In the genomic region with DNA sequence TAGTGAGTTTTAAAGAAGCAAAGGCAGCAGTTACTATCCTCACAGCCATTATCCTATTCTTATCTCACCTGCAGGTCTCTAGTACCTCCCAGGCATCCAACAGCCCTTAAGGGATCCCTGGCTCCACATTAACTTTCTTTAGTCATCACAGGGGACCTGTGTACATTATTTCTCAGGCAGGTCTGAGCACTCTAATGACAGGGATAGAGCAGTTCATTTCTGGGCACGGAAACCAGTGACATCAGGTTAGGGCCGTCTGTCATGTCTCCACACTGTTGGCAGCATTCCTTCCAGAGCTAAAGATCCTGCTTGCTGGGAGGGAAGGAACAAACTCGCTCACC, we compare ENCODE assay signal across 9 mouse cellular contexts. TPM values are rescaled to one million over a fixed set of nuclear protein-coding genes. Genes with fewer than 3 reads are reported as not detected.
A peak's percentile ranks its signal among the peaks of the same experiment; 100 is the strongest.
DNase-seq lines count a peak whose midpoint lies in the region; ATAC-seq and TF ChIP-seq lines count a peak whose summit lies in the region.
"Had no signal": no experiment of that assay in that cellular context is flagged by ENCODE, and none has a peak within 500 bp of the region (broad histone marks: within the 10 kb centered on the region; RNA-seq: fewer than 3 reads in every experiment).

No protein-coding gene starts in this region.

- H3K4me1 ChIP-seq in kidney, postnatal 0 days (replicated peaks; ENCODE audit: insufficient read depth, low read length) = no peaks in the 10 kb centered on the region
- 0 out of 2 replicates have a peak, but pooled peaks cover 5% of the 10 kb centered on the region for H3K4me1 ChIP-seq in embryonic facial prominence, embryonic 12.5 days
- peaks cover 3% of the 10 kb centered on the region for H3K4me1 ChIP-seq in intestine, embryonic 16.5 days (ENCODE audit: control insufficient read depth, insufficient read depth, low read length)
- peaks cover 12% of the 10 kb centered on the region for H3K4me1 ChIP-seq in neural tube, embryonic 13.5 days (replicated peaks)

- no peaks in the 10 kb centered on the region for H3K27me3 ChIP-seq in kidney, postnatal 0 days (ENCODE audit: insufficient read depth, low read length)
- no peaks in the 10 kb centered on the region for H3K27me3 ChIP-seq in embryonic facial prominence, embryonic 12.5 days
- no peaks in the 10 kb centered on the region for H3K27me3 ChIP-seq in intestine, embryonic 16.5 days (replicated peaks; ENCODE audit: control insufficient read depth, insufficient read depth, low read length)
- no peaks in the 10 kb centered on the region for H3K27me3 ChIP-seq in neural tube, embryonic 13.5 days

- H3K9ac ChIP-seq in kidney, postnatal 0 days (ENCODE audit: low read depth, low read length) = peak overlapping the region; percentile 90; the same call in 1 of the 2 replicates
- no peak overlapping the region for H3K9ac ChIP-seq in embryonic facial prominence, embryonic 12.5 days
- peak overlapping the region; percentile 83 for H3K9ac ChIP-seq in intestine, embryonic 16.5 days (ENCODE audit: low read depth, low read length)
- H3K9ac ChIP-seq in neural tube, embryonic 13.5 days = peak overlapping the region; percentile 89; the same call in 1 of the 2 replicates

- intact Hi-C loops in left cerebral cortex, postnatal 10 days (cut with DNase I) = no loop called here

- 3% methylated on average over 3 of the region's 3 CpGs for whole genome bisulfite sequencing in kidney, postnatal 0 days
- WGBS in embryonic facial prominence, embryonic 12.5 days = 1% methylated on average over 3 of the region's 3 CpGs
- 0% methylated on average over 3 of the region's 3 CpGs for WGBS in intestine, embryonic 16.5 days
- WGBS in neural tube, embryonic 13.5 days = 0% methylated on average over 3 of the region's 3 CpGs

- no peak for DNase-seq in kidney, postnatal 0 days (ENCODE audit: low spot score)
- DNase-seq in kidney, postnatal 10 days = no peak
- no peak for DNase-seq in adrenal gland, adult 18-20 months (ENCODE audit: low spot score in 2 of 2)
- no peak for DNase-seq in B cell, adult 2 months
- no peak for DNase-seq in left cerebral cortex, postnatal 10 days (ENCODE audit: extremely low spot score in 1 of 2, low spot score in 2 of 2)

- H3K36me3 ChIP-seq in kidney, postnatal 0 days (ENCODE audit: insufficient read depth, low read length) = no peaks in the 10 kb centered on the region
- H3K36me3 ChIP-seq in embryonic facial prominence, embryonic 12.5 days = peaks cover 5% of the 10 kb centered on the region; the same call in 1 of the 2 replicates
- no peaks in the 10 kb centered on the region for H3K36me3 ChIP-seq in intestine, embryonic 16.5 days (ENCODE audit: control insufficient read depth, insufficient read depth, low read length)
- H3K36me3 ChIP-seq in neural tube, embryonic 13.5 days = no peaks in the 10 kb centered on the region; the same call in 1 of the 2 replicates

- peak overlapping the region; percentile 84 for H3K4me3 ChIP-seq in kidney, postnatal 0 days (replicated peaks; ENCODE audit: low read depth, low read length)
- peak overlapping the region; percentile 91 for H3K4me3 ChIP-seq in embryonic facial prominence, embryonic 12.5 days
- peak overlapping the region; percentile 69 for H3K4me3 ChIP-seq in intestine, embryonic 16.5 days (ENCODE audit: low read length)
- peak overlapping the region; percentile 87 for H3K4me3 ChIP-seq in neural tube, embryonic 13.5 days

- TF ChIP-seq CTCF in kidney, postnatal 0 days (IDR thresholded peaks at IDR 0.05; ENCODE audit: low read depth) = no peak

- peak overlapping the region; percentile 96; the same call in 1 of the 2 replicates for H3K27ac ChIP-seq in kidney, postnatal 0 days
- no peak overlapping the region for H3K27ac ChIP-seq in embryonic facial prominence, embryonic 12.5 days
- H3K27ac ChIP-seq in intestine, embryonic 16.5 days (ENCODE audit: low read length) = no peak overlapping the region
- no peak overlapping the region for H3K27ac ChIP-seq in neural tube, embryonic 13.5 days (replicated peaks)

- no peaks in the 10 kb centered on the region for H3K9me3 ChIP-seq in kidney, postnatal 0 days (replicated peaks; ENCODE audit: low read length)
- H3K9me3 ChIP-seq in embryonic facial prominence, embryonic 12.5 days = no peaks in the 10 kb centered on the region
- no peaks in the 10 kb centered on the region for H3K9me3 ChIP-seq in intestine, embryonic 16.5 days (ENCODE audit: control insufficient read depth, low read length)
- no peaks in the 10 kb centered on the region for H3K9me3 ChIP-seq in neural tube, embryonic 13.5 days

- no peak for ATAC-seq in kidney, postnatal 0 days (replicated peaks; ENCODE audit: low FRiP score, low read depth)
- peak; percentile 78 for ATAC-seq in embryonic facial prominence, embryonic 12.5 days (ENCODE audit: insufficient number of reproducible peaks, insufficient read depth, low FRiP score, low TSS enrichment)
- ATAC-seq in intestine, embryonic 16.5 days = peak; percentile 48
- no peak for ATAC-seq in neural tube, embryonic 13.5 days (ENCODE audit: low read depth)

- H3K4me2 ChIP-seq in kidney, postnatal 0 days (ENCODE audit: low read length) = peak overlapping the region; percentile 73
- H3K4me2 ChIP-seq in embryonic facial prominence, embryonic 12.5 days (replicated peaks) = peak overlapping the region; percentile 68; the same call in 1 of the 2 replicates
- H3K4me2 ChIP-seq in intestine, embryonic 16.5 days (ENCODE audit: low read depth, low read length) = peak overlapping the region; percentile 49
- peak overlapping the region; percentile 76 for H3K4me2 ChIP-seq in neural tube, embryonic 13.5 days

RNA-seq across cellular contexts. Expression of a gene that starts 0.4 kb away (rescaled TPM):
- 41.0 and 42.9 TPM in 2 replicates for polyA plus RNA-seq in kidney, postnatal 0 days (2015; fragmentation: Nextera tagmentation; extraction: Ambion mirVana)
- polyA plus RNA-seq in embryonic facial prominence, embryonic 12.5 days (2016; fragmentation: Nextera tagmentation; extraction: Ambion mirVana) = 25.0 and 27.9 TPM in 2 replicates
- polyA plus RNA-seq in intestine, embryonic 16.5 days (2015; fragmentation: Nextera tagmentation; extraction: Ambion mirVana) = 29.9 and 32.8 TPM in 2 replicates
- polyA plus RNA-seq in neural tube, embryonic 13.5 days (2015; fragmentation: Nextera tagmentation; extraction: Ambion mirVana) = 21.3 and 26.0 TPM in 2 replicates
- 10 to 100 TPM; 18.9 to 26.5 TPM for total RNA-seq in adrenal gland, adult 18-20 months (2021)
- total RNA-seq in left cerebral cortex, postnatal 10 days (2021) = 10 to 100 TPM; 17.7 to 23.8 TPM

RNA-seq across cellular contexts. Expression of a gene that starts 9.7 kb away (rescaled TPM):
- polyA plus RNA-seq in kidney, postnatal 0 days (2015; fragmentation: Nextera tagmentation; extraction: Ambion mirVana) = 0.25 and 0.38 TPM in 2 replicates
- polyA plus RNA-seq in embryonic facial prominence, embryonic 12.5 days (2016; fragmentation: Nextera tagmentation; extraction: Ambion mirVana) = not detected in 2 replicates
- 0.05 TPM in 1 of 2 replicates, not detected in the other for polyA plus RNA-seq in intestine, embryonic 16.5 days (2015; fragmentation: Nextera tagmentation; extraction: Ambion mirVana)
- not detected in 2 replicates for polyA plus RNA-seq in neural tube, embryonic 13.5 days (2015; fragmentation: Nextera tagmentation; extraction: Ambion mirVana)
- total RNA-seq in adrenal gland, adult 18-20 months (2021) = 1 to 10 TPM in 1 of 2 experiments, not detected in 1; 1.1 TPM
- total RNA-seq in left cerebral cortex, postnatal 10 days (2021) = not detected
- total RNA-seq: layer of hippocampus, postnatal 10 days had no signal

Comparison
In these comparisons a context has a peak if more than half of its experiments do, and no peak if none do; other contexts are left out.
1. ATAC-seq: peak in embryonic facial prominence, embryonic 12.5 days (single experiment) and intestine, embryonic 16.5 days (single experiment); none in kidney, postnatal 0 days (single experiment) and neural tube, embryonic 13.5 days (single experiment).
2. Peak in every context shown above with its lines, with median percentiles within 50 percentile points of each other: H3K4me2 ChIP-seq and H3K4me3 ChIP-seq.